Mouse (Mus musculus): ENCODE data around the gene Rnaseh1.

Gene Rnaseh1

GRCm38 (mm10) chr12:28674038-28674720, 24.8 kb downstream of the Rnaseh1 start:
- DNase-seq = no peak

GRCm38 (mm10) chr12:28675121-28675924, 25.9 kb downstream of the Rnaseh1 start, which contains the start of gene Adi1:
TSS of gene Adi1 (plus strand) at chr12:28675231.
- peak; percentile 87 to 89 for DNase-seq

GRCm38 (mm10) chr12:28675925-28676209, 26.5 kb downstream of the Rnaseh1 start:
- no peak for DNase-seq

GRCm38 (mm10) chr12:28684674-28685073, 35.3 kb downstream of the Rnaseh1 start:
- no peak for DNase-seq

GRCm38 (mm10) chr12:28685771-28686170, 36.4 kb downstream of the Rnaseh1 start:
- no peak for DNase-seq

- DNase-seq = no peak
Measured at GRCm38 (mm10) chr12:28686199-28686879, 36.9 kb downstream of the Rnaseh1 start.

- no peak for DNase-seq
Measured at GRCm38 (mm10) chr12:28688996-28689395, 39.6 kb downstream of the Rnaseh1 start.

GRCm38 (mm10) chr12:28690730-28691129, 41.3 kb downstream of the Rnaseh1 start:
- no peak for DNase-seq

GRCm38 (mm10) chr12:28693738-28694137, 44.3 kb downstream of the Rnaseh1 start:
- no peak for DNase-seq

- peak; percentile 41 to 52 for DNase-seq
Measured at GRCm38 (mm10) chr12:28694231-28694630, 44.8 kb downstream of the Rnaseh1 start.

GRCm38 (mm10) chr12:28694776-28695175, 45.4 kb downstream of the Rnaseh1 start:
- DNase-seq = no peak

GRCm38 (mm10) chr12:28697821-28698595, 48.6 kb downstream of the Rnaseh1 start:
- peak; percentile 55 to 72 for DNase-seq

- DNase-seq = peak in 1 of 2 experiments; percentile 12
Measured at GRCm38 (mm10) chr12:28699086-28699485, 49.7 kb downstream of the Rnaseh1 start.

GRCm38 (mm10) chr12:28699656-28700055, 50.3 kb downstream of the Rnaseh1 start:
- peak; percentile 50 to 58 for DNase-seq

- DNase-seq = no peak
Measured at GRCm38 (mm10) chr12:28700101-28700511, 50.7 kb downstream of the Rnaseh1 start.

GRCm38 (mm10) chr12:28700561-28701025, 51.2 kb downstream of the Rnaseh1 start:
- no peak for DNase-seq

GRCm38 (mm10) chr12:28701302-28701701, 51.9 kb downstream of the Rnaseh1 start:
- no peak for DNase-seq

GRCm38 (mm10) chr12:28704381-28704780, 55.0 kb downstream of the Rnaseh1 start:
- no peak for DNase-seq

- DNase-seq = no peak
Measured at GRCm38 (mm10) chr12:28705204-28705603, 55.8 kb downstream of the Rnaseh1 start.

GRCm38 (mm10) chr12:28708154-28708553, 58.8 kb downstream of the Rnaseh1 start:
- DNase-seq = no peak

Data from lung, adult 18-20 months (tissue).